Mouse (Mus musculus) embryonic facial prominence, embryonic 13.5 days (tissue): ENCODE results near the gene Rbm4. TPM values are rescaled to one million over a fixed set of nuclear protein-coding genes. Genes with fewer than 3 reads are reported as not detected.
A peak's percentile ranks its signal among the peaks of the same experiment; 100 is the strongest.

ENCODE experiments used
- ATAC-seq: fragments of 200-750 bp; cut with Nextera tagmentation; 2 replicates; pipeline ENCODE4 v1.8.0; 2017; ENCODE audit warnings: low read depth; ENCODE audit not compliant: insufficient number of reproducible peaks, insufficient read depth, low FRiP score, low TSS enrichment
- H3K27ac ChIP-seq: fragments of 300-500 bp; sonication (generic); 2 replicates; pipeline ENCODE4 v1.5.1; 2015; ENCODE audit warnings: moderate library complexity, mild to moderate bottlenecking, inconsistent platforms
- H3K27me3 ChIP-seq: fragments of 300-500 bp; sonication (generic); 2 replicates; pipeline ENCODE4 v1.6.1; 2015; ENCODE audit warnings: mild to moderate bottlenecking, inconsistent platforms
- H3K36me3 ChIP-seq: fragments of 300-500 bp; sonication (generic); 2 replicates; pipeline ENCODE4 v1.6.1; 2015; ENCODE audit warnings: mild to moderate bottlenecking, inconsistent platforms
- H3K4me1 ChIP-seq: fragments of 300-500 bp; sonication (generic); 2 replicates; pipeline ENCODE4 v1.6.1; 2015; ENCODE audit warnings: inconsistent platforms
- H3K4me2 ChIP-seq: fragments of 300-500 bp; sonication (generic); 2 replicates; pipeline ENCODE4 v1.6.1; 2015; ENCODE audit warnings: moderate library complexity, mild to moderate bottlenecking, inconsistent platforms
- H3K4me3 ChIP-seq: fragments of 300-500 bp; sonication (generic); 2 replicates; pipeline ENCODE4 v1.5.1; 2015; ENCODE audit warnings: mild to moderate bottlenecking, inconsistent platforms
- H3K9ac ChIP-seq: fragments of 300-500 bp; sonication (generic); 2 replicates; pipeline ENCODE4 v1.6.1; 2015; ENCODE audit warnings: mild to moderate bottlenecking, inconsistent platforms
- H3K9me3 ChIP-seq: fragments of 300-500 bp; sonication (generic); 2 replicates; pipeline ENCODE4 v1.6.1; 2016; ENCODE audit warnings: inconsistent platforms
- WGBS: fragments of 180-500 bp; shearing (Covaris S2); methylation state at CpG from one replicate; pipeline ENCODE4 v1.1.7; 2015; ENCODE audit warnings: mixed read lengths; 5-methylcytosine and 5-hydroxymethylcytosine counted together
- polyA plus RNA-seq: library from polyadenylated mRNA; unstranded; fragments of >200 nt; fragmentation: Nextera tagmentation; extraction: Ambion mirVana; gene quantifications from 2 replicates; pipeline ENCODE4 v1.2.1, GENCODE M21; 2015

Rbm4 gene
- polyA plus RNA-seq, result 82.5 and 98.2 TPM in 2 replicates

GRCm38 (mm10) chr19:4793831-4794422, at the start of gene Rbm4:
TSS of gene Rbm4 (minus strand) at chr19:4793901.
- H3K4me1 ChIP-seq, result peaks cover 39% of the 10 kb centered on the region
- H3K4me3 ChIP-seq, result peak within 1 kb of the TSS; percentile 75
- H3K36me3 ChIP-seq, result peaks cover 48% of the 10 kb centered on the region
- no peaks in the 10 kb centered on the region for H3K27me3 ChIP-seq
- ATAC-seq, result peak; percentile 96
- no peaks in the 10 kb centered on the region for H3K9me3 ChIP-seq
- peak within 1 kb of the TSS; percentile 84 for H3K27ac ChIP-seq
- peak within 1 kb of the TSS; percentile 83 for H3K9ac ChIP-seq
- WGBS, result under 1% methylated on average over 31 of the region's 31 CpGs
- H3K4me2 ChIP-seq, result peak within 1 kb of the TSS; percentile 73

- peaks cover 17% of the 10 kb centered on the region for H3K4me1 ChIP-seq
- H3K9me3 ChIP-seq, result no peaks in the 10 kb centered on the region
- no peak overlapping the region for H3K4me3 ChIP-seq
- 72% methylated on average over 2 of the region's 2 CpGs for WGBS
- no peak overlapping the region for H3K27ac ChIP-seq
- peaks cover 35% of the 10 kb centered on the region for H3K27me3 ChIP-seq
- no peak overlapping the region for H3K4me2 ChIP-seq
- H3K9ac ChIP-seq, result no peak overlapping the region
- no peaks in the 10 kb centered on the region for H3K36me3 ChIP-seq
- ATAC-seq, result no peak
Measured at GRCm38 (mm10) chr19:4842611-4843010, 48.9 kb upstream of the Rbm4 start.

DNA sequence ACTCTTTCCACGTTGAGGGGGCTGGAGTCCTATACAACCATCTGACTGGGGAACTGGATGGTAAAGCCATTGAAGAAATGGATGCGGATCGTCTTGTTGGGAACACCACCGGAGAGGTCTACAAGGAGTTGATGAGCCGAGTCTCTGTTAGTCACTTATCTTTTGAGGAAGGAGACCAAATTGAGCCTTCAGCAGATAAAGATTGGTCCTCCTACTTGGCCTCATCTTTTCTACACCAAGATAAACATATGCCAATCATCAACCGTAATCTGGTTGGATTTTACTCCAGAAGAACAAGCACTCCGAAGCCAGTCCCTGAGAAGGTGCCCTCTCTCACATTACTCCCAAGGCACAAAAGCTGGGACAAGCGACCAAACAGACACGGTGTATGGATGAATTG, 47.1 kb upstream of the Rbm4 start:
- no peak overlapping the region for H3K4me2 ChIP-seq
- H3K4me3 ChIP-seq, result no peak overlapping the region
- 81% methylated on average over 9 of the region's 9 CpGs for WGBS
- no peaks in the 10 kb centered on the region for H3K36me3 ChIP-seq
- no peaks in the 10 kb centered on the region for H3K9me3 ChIP-seq
- peaks cover 17% of the 10 kb centered on the region for H3K4me1 ChIP-seq
- no peak overlapping the region for H3K27ac ChIP-seq
- no peak for ATAC-seq
- no peak overlapping the region for H3K9ac ChIP-seq
- H3K27me3 ChIP-seq, result peaks cover 35% of the 10 kb centered on the region

DNA sequence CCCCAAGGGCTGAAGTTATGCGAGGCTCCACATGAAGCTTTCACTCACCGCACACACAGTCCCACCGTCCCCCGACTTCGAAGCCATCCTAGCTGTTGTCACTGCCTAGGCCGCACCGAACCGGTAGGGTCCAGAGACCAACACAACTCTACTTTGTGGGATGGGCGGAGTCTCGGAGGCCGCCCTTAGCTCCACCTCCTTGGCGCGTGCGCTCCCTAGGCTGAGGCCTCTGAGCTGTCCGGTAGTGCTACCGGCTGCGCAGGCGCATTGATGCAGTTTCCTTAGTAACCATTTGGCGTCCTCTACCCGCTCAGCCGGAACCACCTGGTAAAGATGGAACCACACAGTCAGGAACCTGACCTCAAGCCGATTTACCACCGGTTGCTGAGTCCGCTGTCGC, 45.4 kb upstream of the Rbm4 start, which contains the start of the genes Ccs and Ccdc87:
Gene Ccs (minus strand): TSS at position 184 of the 400 bp plus-strand sequence.
Gene Ccdc87 (plus strand): TSS at position 218 of the 400 bp plus-strand sequence.
- WGBS, result under 1% methylated on average over 25 of the region's 25 CpGs
- peaks cover 35% of the 10 kb centered on the region for H3K27me3 ChIP-seq
- H3K9me3 ChIP-seq, result no peaks in the 10 kb centered on the region
- peaks cover 17% of the 10 kb centered on the region for H3K4me1 ChIP-seq
- peak within 1 kb of the TSS; percentile 68 for H3K4me3 ChIP-seq
- peak; percentile 95 for ATAC-seq
- peak within 1 kb of the TSS; percentile 87 for H3K9ac ChIP-seq
- peak within 1 kb of the TSS; percentile 94 for H3K4me2 ChIP-seq
- H3K36me3 ChIP-seq, result no peaks in the 10 kb centered on the region; the same call in 1 of the 2 replicates
- 0 out of 2 replicates have a peak within 1 kb of the TSS, but pooled peaks have one; percentile 12 for H3K27ac ChIP-seq

GRCm38 (mm10) chr19:4838526-4839140, 44.9 kb upstream of the Rbm4 start:
- Histone ChIP-seq H3K4me3 (peak overlapping the region; percentile 68), H3K4me2 (peak overlapping the region; percentile 94), H3K9me3 (no peaks in the 10 kb centered on the region), H3K36me3 (no peaks in the 10 kb centered on the region; the same call in 1 of the 2 replicates), H3K27ac (0 out of 2 replicates have a peak overlapping the region, but pooled peaks have one; percentile 12), H3K27me3 (peaks cover 35% of the 10 kb centered on the region), H3K9ac (peak overlapping the region; percentile 87), H3K4me1 (peaks cover 17% of the 10 kb centered on the region)
- WGBS, result 30% methylated on average over 10 of the region's 10 CpGs
- no peak for ATAC-seq

- 90% methylated on average over 6 of the region's 6 CpGs for WGBS
- Histone ChIP-seq H3K4me1 (peaks cover 17% of the 10 kb centered on the region), H3K4me3 (no peak overlapping the region), H3K9me3 (no peaks in the 10 kb centered on the region), H3K4me2 (no peak overlapping the region), H3K27me3 (peaks cover 27% of the 10 kb centered on the region), H3K27ac (no peak overlapping the region), H3K9ac (no peak overlapping the region), H3K36me3 (peaks cover 14% of the 10 kb centered on the region)
- ATAC-seq, result no peak
Measured at GRCm38 (mm10) chr19:4837049-4837448, 43.3 kb upstream of the Rbm4 start.

- Histone ChIP-seq H3K27ac (no peak overlapping the region), H3K4me2 (no peak overlapping the region), H3K4me3 (no peak overlapping the region), H3K9me3 (no peaks in the 10 kb centered on the region), H3K36me3 (peaks cover 19% of the 10 kb centered on the region), H3K9ac (no peak overlapping the region), H3K4me1 (peaks cover 17% of the 10 kb centered on the region), H3K27me3 (peaks cover 18% of the 10 kb centered on the region)
- 71% methylated on average over 2 of the region's 2 CpGs for WGBS
- no peak for ATAC-seq
Measured at GRCm38 (mm10) chr19:4836096-4836495, 42.4 kb upstream of the Rbm4 start.

DNA sequence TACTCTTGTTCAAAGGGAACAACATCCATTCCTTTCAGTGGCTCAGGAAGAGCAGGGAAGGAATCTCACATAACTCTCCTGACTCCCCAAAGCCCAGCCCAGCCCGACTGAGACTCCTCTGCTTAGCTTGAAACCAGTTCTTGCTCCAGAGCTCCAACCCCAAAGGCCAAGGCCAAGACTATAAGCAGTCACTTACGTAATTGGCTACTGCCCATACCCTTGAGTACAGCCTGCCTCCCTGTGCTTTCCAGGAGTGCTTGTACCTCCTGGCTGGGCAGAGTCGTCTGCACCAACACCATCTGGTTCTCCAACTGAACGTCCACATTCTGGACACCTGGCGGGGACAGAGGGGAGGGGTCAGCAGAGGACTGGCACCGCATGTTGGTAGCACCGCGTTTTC, 40.3 kb upstream of the Rbm4 start:
- Histone ChIP-seq H3K36me3 (peaks cover 35% of the 10 kb centered on the region), H3K27ac (no peak overlapping the region), H3K9me3 (no peaks in the 10 kb centered on the region), H3K4me3 (no peak overlapping the region), H3K9ac (no peak overlapping the region), H3K4me1 (peaks cover 15% of the 10 kb centered on the region), H3K27me3 (no peaks in the 10 kb centered on the region), H3K4me2 (no peak overlapping the region)
- no peak for ATAC-seq
- 87% methylated on average over 8 of the region's 8 CpGs for WGBS

GRCm38 (mm10) chr19:4829156-4829555, 35.5 kb upstream of the Rbm4 start:
- Histone ChIP-seq H3K36me3 (peaks cover 61% of the 10 kb centered on the region), H3K9ac (no peak overlapping the region), H3K9me3 (no peaks in the 10 kb centered on the region), H3K4me2 (no peak overlapping the region), H3K27me3 (no peaks in the 10 kb centered on the region), H3K4me3 (no peak overlapping the region), H3K27ac (no peak overlapping the region), H3K4me1 (0 out of 2 replicates have a peak, but pooled peaks cover 5% of the 10 kb centered on the region)
- 53% methylated on average over 7 of the region's 7 CpGs for WGBS
- ATAC-seq, result no peak

GRCm38 (mm10) chr19:4828444-4829114, 34.9 kb upstream of the Rbm4 start:
- Histone ChIP-seq H3K36me3 (peaks cover 63% of the 10 kb centered on the region), H3K4me1 (0 out of 2 replicates have a peak, but pooled peaks cover 5% of the 10 kb centered on the region), H3K4me2 (no peak overlapping the region; the same call in 1 of the 2 replicates), H3K9ac (no peak overlapping the region), H3K9me3 (no peaks in the 10 kb centered on the region), H3K27me3 (no peaks in the 10 kb centered on the region), H3K27ac (no peak overlapping the region; the same call in 1 of the 2 replicates), H3K4me3 (no peak overlapping the region)
- ATAC-seq, result no peak
- 52% methylated on average over 16 of the region's 16 CpGs for WGBS

- ATAC-seq, result no peak
- 84% methylated on average over 5 of the region's 5 CpGs for WGBS
- H3K27ac ChIP-seq, result no peak overlapping the region
Measured at GRCm38 (mm10) chr19:4820678-4821303, 27.1 kb upstream of the Rbm4 start.

More at GRCm38 (mm10) chr19:4820678-4821303, 27.1 kb upstream of the Rbm4 start:
- no peak overlapping the region for H3K9ac ChIP-seq
- H3K4me1 ChIP-seq, result no peaks in the 10 kb centered on the region
- no peaks in the 10 kb centered on the region; the same call in 1 of the 2 replicates for H3K9me3 ChIP-seq
- H3K27me3 ChIP-seq, result no peaks in the 10 kb centered on the region
- no peak overlapping the region for H3K4me2 ChIP-seq
- no peak overlapping the region for H3K4me3 ChIP-seq
- peaks cover 19% of the 10 kb centered on the region for H3K36me3 ChIP-seq
